Mouse (Mus musculus) mature B cell (primary cell): Measurements from ENCODE around the gene Alyref.

Experiments used
- in situ Hi-C: fragments of 300-500 bp; cut with MboI; formaldehyde crosslinking; loops from 2 replicates; pipeline ENCODE4 v1.14.3; 2019

The Alyref gene

DNA sequence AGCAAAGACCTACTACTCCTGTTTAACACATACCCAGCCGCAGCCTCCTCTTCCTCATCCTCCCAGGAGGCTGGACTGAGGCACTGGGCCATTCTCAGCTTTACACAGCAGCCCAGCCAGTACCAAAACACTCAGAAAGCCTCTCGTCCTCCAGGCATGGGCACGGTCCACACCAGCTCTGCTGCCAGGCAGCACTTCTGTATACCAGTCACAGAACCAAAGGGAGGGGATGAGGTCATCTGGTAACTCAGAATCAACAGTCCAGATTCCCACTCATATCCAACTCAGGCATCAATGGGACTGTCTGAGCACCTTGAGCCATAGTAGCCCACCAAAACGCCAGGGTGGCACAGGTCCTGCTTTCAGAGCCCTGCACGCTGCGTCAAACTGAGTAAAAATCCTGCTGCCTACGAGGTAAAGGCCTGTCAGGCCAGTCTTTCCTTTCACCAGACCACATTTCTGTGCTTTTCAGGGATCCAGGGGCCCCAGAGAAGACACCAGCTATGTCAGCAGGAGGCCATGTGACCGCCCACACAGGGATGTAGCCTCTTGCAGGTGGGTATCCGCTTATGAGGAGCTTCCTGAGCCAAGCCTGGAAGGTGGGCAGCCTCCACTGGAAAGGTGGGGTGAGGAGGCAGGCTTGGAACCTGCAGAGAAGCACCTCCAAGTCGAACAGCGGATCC is 28.8 kb upstream of the Alyref start:
- in situ Hi-C loops: no loop called here

DNA sequence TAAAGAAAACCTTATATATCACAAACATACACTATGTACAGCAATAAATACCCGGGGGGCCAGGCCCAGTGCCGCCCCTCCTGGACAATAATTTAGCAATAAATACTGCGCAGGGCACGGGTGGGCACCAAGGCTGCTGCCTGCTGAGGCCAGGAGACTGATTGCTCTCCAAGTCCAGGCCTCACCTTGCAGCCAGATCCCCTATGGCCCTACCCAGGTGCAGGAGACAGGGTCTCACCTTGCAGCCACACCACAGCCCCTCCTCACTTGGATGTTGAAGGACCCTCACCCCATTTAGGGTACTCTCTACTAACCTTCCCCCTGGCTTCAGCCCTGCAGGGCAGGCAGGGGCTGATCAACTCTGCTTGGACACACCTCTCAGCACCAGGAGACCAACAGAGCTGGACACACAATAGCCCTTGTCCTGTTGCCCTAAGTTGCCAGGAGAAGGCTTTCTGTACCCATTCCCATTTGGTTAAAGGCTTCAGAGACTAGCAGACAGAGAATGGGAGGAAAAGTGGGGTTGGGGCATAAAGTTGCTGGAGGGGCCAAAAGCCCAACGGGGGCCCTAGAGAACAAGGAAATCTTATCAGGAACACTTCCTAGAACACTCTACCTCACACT is 27.1 kb upstream of the Alyref start, which contains the start of gene Sirt7:
Gene Sirt7 (minus strand): TSS at position 89 of the 624 bp plus-strand sequence.
- in situ Hi-C loops: no loop called here

DNA sequence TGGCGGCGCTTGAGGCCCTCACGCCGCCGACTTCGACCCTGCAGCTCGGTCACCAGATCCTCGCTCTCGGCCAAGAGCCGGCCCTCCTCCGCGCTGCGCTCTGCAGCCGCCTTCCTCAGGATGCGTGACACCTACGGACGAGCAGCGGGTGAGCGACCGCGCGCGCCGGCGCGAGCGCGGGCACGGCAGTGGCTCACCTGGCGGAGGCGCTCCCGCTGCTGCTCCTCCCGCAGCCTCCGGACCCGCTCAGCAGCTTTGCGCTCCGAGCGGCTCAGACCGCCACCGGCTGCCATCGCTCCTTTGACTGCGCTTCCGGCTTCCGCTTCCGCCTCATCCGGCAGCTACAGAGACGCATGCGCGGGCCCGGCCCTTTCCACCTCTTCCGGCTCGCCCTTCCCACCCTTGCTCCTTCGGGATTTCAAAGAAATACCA is 26.5 kb upstream of the Alyref start:
- in situ Hi-C loops: no loop called here

DNA sequence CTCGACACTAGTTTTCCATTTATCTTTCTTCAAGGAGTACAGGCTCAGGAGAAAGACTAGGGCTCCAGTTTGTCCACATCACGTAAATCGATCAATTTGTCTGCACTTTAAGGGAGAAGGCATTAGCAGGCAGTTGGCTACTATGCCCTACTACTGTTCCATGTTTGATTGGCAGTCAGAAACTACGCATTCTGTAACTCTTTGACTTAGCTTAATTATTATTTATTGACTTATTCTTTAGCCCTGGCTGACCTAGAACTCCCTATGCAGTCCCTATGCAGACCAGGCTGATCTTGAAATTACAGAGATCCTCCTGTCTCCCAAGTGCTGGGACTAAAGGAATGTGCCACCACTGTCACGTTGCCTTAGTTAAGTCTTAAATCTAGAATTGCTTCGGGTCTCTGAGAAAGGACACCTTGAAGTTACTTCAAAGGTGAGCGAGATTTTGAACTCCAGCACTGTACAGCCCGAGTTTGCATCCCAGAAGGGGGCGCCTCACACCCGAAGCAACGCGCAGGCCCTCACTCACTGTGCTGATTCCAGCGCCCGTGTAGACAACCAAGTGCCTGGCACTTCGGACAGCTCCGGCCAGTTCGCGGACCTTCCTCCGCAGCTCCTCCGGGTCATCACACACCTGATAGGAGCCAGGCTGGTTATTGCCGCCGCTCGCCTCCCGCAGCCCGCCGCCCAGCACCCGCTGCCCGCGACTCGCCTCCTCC is 26.0 kb upstream of the Alyref start:
- in situ Hi-C loops: no loop called here

DNA sequence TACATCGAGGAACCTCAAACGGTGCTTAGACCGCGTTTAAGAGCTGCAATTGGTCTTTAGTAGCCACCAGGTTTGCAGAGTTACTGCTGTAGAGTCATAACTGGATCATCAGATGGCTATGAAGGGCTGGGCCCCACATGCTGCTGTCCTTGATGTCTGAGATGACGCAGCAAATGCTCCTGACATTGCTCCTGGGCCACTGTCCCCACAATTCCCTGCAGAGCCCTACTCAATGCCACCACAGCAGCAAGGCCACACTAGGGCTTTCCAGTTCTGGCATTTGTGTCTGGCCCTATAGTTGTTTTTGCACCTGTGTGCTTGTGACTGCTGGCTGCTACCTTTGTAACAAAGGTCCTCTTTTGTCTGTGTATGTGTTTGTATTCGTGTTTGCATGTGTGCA is 24.6 kb upstream of the Alyref start:
- in situ Hi-C loops: no loop called here

DNA sequence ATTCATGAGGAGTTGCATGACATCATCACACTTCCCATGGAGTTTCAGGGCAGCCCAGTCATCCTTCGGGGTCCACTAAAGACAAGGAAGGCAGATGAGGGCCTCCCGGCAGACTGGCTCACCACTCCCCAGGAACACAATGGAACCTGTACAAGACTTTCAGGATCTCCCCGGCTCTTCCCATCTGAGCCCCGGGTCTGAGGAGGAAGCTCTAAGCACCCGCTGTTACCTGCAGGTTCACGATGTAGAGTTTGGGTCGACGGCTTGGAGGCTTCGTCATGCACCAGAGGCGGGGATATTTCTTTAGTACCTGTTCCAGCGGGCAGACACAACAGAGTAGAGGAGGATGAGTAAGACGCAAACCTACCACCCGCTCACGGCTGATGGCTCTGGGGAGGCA is 22.0 kb upstream of the Alyref start:
- in situ Hi-C loops: no loop called here

DNA sequence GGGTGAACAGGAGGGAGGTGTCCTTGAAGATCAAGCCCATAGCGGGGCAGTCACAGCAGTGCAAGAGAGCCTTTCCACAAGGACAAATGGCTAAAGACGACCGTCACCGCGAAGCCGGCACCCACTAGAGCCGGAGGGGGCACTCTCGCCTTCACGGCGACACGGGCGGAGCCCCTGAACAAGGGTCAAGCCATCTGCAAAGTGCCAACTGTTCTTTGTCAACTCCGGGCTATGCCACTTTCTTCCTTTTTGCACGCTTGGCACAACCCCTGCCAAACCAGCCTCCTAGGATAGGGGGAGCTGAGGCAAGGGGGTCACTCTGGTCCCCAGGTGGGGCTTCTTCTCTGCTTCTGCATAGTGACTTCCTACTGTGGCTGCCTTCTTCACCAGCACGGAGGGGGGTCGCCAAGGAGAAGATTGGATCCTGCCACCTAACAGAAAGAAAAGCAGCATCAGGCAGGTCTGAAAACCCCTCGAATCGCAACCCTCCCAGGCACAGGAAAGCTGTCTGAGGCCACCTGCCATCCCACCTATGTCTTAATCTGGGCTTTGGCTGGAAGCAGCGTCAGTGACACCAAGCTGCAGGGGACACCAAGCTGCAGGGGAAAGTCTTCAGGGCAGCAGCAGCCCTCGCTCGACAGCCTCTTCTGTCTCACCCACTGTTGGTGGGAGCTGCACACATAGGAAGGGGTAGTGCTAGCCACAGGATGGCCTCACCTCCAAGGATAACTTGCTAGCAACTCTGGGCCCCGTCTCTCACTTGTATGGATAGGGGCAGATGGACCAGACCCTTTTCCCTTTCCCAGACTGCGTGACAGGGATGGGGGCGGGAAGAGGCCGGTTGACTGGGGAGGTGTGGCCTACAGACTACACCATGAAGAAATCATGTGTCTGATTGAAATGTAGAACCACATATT is 20.7 kb upstream of the Alyref start:
- in situ Hi-C loops: no loop called here

DNA sequence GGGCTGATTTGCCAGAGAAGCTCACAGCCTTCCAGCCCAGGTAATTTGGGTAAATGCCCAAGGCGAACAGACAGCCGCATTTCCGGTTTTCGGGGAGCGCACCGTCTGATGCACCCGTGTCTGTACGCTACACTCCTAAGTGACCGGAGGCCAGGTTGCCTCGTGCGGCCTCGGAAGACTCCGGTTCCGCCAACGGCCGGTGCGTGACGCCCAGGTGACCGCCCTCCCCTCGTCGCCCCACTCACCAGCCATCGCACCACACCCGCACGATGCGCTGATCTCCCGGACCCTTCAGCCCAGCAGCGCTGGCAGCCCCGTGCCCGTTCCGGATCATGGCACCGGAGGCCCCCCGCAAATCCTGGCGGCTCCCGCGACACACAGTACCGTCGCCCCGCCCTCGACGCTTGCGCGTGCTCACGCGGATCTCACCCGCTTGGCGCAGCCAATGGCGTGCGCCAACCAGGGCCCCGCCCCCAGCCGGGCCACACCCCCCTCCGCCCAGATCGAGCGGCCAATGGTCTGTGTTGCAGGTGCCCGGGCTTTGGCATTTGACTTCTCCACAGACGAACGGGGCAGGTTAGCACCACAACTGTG is 19.5 kb upstream of the Alyref start, which contains the start of gene Pcyt2:
Gene Pcyt2 (minus strand): TSS at position 418 of the 594 bp plus-strand sequence.
- in situ Hi-C loops: no loop called here

DNA sequence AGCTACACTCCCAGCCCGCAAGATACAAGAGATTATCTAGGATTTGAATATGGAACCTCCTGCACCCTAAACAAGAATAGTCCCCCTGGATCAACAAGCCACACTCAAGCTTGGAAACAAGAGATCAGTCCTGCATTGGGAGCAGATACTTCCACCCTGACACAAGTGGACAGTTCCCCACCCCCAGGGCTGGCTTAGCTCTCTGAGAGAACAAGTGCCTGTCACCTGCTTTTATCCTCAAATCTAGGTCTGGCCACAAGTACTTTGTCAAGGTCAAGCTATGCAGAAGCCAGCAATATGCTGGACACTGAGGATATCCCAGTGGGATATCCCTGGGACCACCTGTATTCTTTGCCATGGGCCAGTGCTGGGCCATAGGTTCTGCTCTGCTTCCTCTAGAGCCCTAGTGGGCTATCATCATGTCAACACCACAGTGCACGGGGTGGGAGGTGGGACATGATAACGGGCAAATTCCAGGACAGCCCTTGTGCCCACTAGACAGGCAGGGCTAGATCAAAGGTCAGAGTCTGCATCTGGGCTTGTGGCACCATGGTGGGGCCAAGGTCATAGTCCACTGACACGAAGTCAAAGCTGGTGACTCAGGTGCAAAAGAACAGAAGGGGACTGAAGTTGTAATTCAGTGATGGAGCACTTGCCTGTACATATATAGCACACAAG is 18.6 kb upstream of the Alyref start:
- in situ Hi-C loops: no loop called here

DNA sequence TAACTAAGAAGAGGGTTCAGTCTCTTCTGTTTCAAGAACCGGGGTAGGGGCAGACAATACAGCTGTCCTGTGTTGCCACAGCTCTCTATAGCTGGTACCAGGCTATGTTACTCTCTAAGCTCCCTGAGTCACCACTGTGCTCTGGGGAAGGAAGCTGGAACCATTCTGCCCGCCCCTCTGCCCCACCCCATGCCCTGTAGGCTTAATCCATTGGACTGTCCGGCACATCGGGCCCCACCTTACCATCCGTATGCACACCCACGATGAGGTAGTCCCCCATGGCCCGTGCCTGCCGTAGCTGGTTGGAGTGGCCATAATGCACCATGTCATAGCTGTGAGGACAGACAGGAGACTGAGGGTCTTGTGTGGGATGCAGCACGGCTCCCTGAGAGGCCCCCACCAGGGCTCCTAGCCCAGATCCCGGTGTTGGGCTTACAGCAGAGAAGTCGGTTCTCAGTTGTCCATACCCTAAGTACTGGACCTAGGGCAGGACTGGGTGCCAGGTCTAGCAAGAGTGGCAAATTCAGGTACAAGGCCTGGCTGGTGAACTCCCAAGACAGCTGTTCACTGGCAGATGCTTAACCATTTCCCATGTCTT is 17.5 kb upstream of the Alyref start:
- in situ Hi-C loops: no loop called here

DNA sequence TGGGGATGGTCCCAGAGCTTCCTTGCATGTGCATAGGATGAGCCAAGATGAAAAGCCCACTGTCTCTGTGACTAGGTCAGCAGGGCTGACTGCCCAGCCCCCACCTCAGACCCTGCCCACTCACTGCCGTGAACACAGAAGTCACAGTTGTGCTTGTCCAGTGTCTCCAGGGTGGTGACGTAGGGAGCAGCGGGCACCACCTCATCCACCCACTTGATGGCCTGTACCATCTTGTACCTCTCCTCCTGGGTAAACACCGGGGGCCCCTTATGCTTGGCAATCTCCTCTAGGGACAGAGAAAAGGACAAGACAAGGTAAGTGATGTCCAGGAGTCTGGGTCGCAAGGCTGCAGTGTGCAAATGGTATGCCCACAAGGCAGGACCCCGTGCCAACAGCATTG is 17.0 kb upstream of the Alyref start:
- in situ Hi-C loops: no loop called here

DNA sequence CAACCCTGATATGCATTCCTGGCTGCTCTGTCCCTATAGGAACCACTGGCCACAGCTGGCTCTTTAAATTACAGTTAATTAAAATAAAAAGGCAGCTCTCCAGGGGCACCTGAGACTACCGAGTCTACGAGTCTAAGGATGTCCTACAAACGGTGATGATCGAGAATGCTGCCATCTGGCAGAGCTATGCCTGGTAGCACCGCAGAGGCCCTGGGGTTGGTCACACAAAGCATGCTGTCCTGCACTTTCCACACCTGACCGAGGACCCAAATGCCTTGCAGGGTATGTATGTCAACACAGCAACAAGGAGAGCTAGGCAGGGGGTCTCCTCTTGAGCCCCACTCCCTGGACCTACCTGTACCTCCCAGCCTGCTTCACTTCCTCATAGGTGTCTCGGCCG is 15.8 kb upstream of the Alyref start:
- in situ Hi-C loops: no loop called here

DNA sequence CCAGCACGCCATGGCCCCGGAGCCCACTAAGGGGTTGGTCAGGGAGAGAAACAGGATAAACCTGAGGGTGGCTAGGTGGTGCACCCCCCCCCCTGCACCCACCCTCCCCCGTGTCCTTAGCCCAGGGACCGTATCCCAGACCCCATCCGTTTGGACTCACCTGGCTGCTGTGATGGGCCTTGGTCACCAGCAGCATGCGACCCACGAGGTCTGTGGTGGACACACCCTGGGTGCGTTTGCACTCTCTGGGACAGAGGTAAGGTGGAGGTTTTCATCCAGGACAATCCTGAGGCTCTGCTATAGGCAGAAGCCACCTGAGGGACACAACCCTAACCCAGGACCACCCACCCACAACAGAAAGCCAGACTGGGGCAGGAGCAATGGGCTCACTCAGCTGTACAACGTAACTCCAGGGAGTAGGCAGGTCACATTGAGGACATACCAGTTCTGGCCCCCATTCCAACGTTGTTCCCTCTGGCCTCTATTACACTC is 15.4 kb upstream of the Alyref start:
- in situ Hi-C loops: no loop called here

DNA sequence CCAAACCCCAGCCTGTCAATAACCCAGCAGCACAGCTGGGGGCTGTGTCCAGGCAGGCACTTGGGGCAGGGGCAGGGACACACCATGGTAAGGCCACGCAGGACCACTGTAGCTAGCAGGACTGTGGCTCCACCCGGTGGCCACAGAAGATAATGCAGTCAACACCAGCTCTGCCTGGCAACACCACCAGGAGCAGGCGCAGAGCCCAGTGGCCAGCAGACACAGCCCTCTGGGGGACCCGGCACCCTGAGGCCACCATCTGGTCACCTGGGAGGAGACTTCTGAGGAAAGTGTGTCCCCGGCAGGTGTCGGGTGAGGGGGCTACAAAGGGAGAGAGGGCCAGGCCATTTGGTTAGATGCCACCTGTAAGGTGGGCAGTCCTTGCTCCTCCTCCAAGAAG is 14.6 kb upstream of the Alyref start:
- in situ Hi-C loops: no loop called here

DNA sequence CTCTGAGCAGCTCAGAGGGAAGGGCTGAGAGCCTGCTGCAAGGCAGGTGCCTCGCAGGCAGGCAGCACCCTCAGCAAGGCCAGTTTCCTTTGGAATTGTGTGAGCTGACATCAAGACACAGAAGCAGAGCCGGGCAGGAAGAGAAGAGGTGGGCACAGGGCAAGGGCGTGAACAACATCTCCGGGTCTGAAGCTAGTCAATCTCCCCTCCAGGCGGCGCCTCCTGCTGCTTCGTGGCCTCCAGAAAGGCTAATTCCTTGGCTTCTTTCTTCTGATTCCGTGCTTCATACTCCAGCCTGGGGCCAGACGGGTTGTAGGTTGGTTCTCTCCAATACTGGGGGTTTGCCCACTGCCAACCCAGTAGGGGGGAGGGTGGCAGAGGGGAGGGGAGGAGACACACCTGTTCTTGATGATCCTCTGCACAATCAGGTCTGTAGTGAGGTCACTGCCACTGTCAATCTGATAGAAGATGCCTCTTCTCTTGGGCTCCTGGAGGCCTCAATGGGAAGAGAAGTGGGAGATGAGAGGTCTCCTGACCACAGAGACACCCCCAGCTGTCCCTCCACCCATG is 12.4 kb upstream of the Alyref start:
- in situ Hi-C loops: no loop called here

DNA sequence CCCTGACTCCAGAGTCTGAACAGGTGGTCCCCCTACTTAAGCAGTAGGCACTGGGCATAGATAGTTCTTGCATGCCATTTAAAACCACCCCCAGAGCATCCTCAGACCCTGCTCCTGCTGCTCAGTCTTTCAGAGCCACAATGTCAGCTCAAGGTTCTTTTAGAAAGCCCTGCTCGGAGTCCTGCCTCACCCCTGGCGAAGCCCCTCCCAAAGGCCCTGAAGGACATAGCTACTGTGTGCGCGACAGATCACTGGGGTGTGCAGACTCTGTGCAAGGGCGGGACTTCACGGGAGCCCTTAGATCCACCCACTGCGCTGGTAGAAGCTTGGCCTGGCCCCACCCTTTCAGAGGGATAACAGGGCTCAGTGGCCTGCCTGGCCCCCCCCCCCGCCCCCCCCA is 11.1 kb upstream of the Alyref start:
- in situ Hi-C loops: no loop called here

DNA sequence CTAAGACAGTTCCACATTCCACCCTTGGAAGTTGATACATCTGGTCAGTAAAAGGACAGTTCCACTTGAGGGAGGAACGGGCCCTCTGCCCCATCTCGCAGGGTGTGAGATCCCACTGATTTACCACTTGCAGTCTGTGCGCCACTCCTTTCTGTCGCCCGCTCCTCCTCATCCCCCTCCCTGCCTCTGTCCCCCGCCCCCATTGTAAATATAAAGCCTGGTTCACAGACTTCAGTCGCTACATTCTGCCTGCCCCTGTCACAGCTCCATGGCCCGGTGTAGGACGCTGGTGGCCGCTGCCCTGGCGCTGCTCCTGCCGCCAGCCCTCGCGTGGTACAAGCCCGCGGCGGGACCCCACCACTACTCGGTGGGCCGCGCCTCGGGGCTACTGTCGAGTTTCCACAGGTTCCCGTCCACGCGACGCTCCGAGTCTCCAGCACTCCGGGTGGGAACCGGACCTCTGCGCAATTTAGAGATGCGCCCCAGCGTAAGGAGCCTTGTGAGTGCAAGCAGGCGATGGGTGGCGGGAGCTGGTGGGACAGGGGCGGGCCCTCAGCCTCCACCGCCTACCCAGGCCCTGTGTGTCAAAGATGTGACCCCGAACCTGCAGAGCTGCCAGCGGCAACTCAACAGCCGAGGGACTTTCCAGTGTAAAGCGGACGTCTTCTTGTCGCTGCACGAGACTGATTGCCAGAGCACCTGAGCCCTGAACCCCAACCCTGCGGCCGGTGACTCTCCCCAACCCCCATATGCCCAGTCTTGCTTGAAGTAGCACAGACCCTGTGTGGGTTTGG is 10.3 kb upstream of the Alyref start, which contains the start of gene Npb:
Gene Npb (plus strand): TSS at position 237 of the 794 bp plus-strand sequence.
- in situ Hi-C loops: no loop called here

DNA sequence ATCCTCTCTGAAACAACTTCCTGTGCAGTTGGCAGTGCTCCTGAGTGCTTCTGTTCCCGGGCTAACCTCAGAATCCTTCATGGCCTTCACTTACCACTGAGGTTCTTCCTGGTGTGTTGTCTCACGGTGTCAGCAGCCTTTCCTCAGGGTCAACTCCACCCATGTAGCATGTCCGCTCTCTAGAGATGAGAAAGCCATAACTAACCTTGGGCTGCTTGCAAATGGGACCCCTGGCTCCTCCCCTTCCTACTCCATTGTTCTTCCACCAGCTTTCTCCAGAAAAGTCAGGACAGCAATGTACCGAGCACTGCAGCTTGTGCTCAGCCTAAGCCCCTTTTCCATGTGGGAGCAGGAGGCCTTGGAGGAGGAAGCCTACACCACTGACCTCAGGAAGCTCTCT is 8.6 kb upstream of the Alyref start:
- in situ Hi-C loops: no loop called here

DNA sequence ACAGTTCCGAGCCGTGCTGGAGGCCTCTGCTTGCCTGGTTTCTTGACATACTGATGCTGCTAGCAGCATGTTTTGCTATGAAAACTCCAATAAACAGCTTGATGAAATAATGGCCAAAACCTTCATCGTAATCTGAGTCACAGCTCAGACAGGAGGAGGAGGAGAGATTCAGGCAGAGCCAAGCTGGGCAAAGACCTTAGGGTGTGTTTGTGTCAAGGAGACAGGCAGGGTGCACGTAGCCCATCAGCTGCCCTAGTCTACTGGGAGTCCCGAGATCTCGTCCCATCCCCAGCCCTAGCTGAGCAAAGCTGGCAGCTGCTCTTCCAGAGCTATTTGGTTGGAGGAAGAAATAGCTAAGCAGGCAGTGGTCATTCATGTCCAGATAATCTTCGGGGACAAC is 7.5 kb upstream of the Alyref start:
- in situ Hi-C loops: no loop called here
